Mouse (Mus musculus): ENCODE data around the gene Rexo4.
A peak's percentile ranks its signal among the peaks of the same experiment; 100 is the strongest.

Rexo4 gene

DNA sequence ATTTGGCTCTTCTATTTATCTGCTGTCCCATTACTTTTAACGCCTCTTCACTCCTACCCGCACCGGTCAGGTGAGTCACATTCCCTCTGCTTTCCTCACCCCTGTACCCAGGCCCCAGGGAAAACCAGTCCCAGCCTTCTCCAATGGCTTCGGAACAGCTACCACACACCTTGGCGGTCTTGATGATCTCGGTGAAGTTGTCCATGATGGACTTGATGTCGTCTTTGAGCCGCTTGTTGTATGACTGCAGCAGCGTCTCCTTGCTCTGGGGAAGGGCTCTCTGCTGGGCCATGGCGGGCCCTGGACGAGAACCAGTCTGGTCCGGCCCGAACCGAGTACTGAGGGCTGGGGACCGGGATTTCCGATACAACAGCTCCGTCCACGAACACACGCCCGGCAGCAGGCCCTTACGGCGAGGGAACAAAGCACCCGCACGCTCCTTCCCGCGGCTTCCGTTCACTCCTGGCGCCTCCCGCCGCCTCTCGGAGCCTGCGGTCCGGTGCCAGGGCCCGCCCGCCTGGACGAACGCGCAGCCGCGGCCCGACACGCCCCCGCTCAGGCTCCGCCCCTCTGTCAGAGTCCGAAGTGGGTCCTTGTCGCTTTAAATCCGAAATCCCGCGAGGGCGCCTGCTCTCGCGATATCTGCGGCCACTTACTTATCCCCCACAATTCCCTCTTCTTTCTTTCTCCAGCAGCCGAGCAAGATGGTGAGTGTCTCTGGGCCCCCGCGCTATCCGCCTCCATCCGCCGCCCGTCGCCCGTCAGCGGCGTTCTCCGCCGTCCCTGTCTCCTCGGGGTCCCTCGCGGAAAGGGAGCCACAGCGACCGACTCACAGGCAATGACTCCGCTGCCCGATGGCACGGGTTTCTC lies 53.8 kb downstream of the Rexo4 start, which contains the start of the genes Med22 and Rpl7a:
Med22 (minus strand) TSS at position 554 of the 870 bp plus-strand sequence.
Rpl7a (plus strand) TSS at position 641 of the 870 bp plus-strand sequence.
- DNase-seq (ENCODE audit: low read depth, low spot score) = peak; percentile 99

- DNase-seq (ENCODE audit: low read depth, low spot score) = no peak
Measured at GRCm38 (mm10) chr2:26909387-26909784, 54.8 kb downstream of the Rexo4 start.

- DNase-seq (ENCODE audit: low read depth, low spot score) = no peak
Measured at GRCm38 (mm10) chr2:26908710-26909386, 55.3 kb downstream of the Rexo4 start.

DNA sequence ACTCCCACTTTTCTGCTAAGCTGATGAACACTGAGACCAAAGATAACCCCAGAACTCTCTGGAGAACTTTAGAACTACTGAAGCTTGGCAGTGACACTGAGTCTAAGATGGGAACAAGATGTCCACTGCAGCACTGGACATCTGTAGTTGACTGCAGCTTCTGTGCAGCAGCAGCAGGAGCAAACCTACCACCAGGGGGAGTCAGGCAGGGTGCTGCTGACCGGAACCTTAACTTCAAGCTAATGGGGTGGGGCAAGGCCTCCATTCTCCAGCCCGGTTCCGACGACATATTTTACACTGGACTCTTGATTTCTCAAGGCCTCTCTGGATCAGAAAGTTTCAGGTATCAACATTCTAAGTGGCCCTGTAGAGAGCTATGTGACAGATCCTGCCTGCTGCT lies 57.1 kb downstream of the Rexo4 start:
- peak; percentile 57 for DNase-seq (ENCODE audit: low read depth, low spot score)

- no peak for DNase-seq (ENCODE audit: low read depth, low spot score)
Measured at GRCm38 (mm10) chr2:26906431-26906830, 57.8 kb downstream of the Rexo4 start.

DNA sequence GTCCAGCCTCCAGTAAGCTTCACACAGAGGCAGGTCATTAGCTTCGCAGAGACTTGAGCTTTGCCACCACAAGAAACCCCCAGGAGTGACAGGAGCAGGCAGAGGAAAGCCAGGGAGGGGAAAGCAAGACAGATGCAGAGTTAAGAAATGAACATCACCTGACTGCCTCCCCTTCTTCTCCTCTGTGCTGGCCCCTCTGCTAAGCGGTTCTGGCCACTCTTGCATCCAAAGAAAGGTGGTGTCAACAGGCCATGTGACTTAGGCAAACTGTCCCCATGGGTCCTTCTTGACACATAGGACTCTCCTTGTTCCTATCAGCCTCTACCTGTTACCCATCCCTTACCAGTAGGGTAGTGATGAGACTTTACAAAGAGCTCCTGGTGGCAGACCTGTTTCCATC lies 58.2 kb downstream of the Rexo4 start:
- no peak for DNase-seq (ENCODE audit: low read depth, low spot score)

Data from brain, adult 2 months (tissue).